Mouse (Mus musculus) heart, adult 2 months (tissue): ENCODE measurements around the gene Aacs. TPM values are rescaled to one million over a fixed set of nuclear protein-coding genes. Genes with fewer than 3 reads are reported as not detected.

ENCODE experiments used
- DNase-seq, 2 experiments: peaks; one replicate each; pipeline ENCODE4 v3.0.0; 2021
- H3K27ac ChIP-seq: fragments of 200-600 bp; 2 replicates; pipeline ENCODE4 v1.8.1; 2022
- H3K27me3 ChIP-seq: fragments of 200-500 bp; 2 replicates; pipeline ENCODE4 v1.6.1; 2012; ENCODE audit warnings: mild to moderate bottlenecking, low read length, inconsistent platforms, mixed read lengths; ENCODE audit not compliant: control insufficient read depth, insufficient read depth
- H3K36me3 ChIP-seq: fragments of 200-500 bp; 2 replicates; pipeline ENCODE4 v1.6.1; 2012; ENCODE audit warnings: low read length, inconsistent platforms; ENCODE audit not compliant: control insufficient read depth, insufficient read depth
- H3K4me1 ChIP-seq: fragments of 200-500 bp; 2 replicates; pipeline ENCODE4 v1.6.1; 2011; ENCODE audit warnings: low read length; ENCODE audit not compliant: control insufficient read depth, insufficient read depth
- H3K4me3 ChIP-seq: fragments of 200-600 bp; 2 replicates; pipeline ENCODE4 v1.8.1; 2022
- H3K79me2 ChIP-seq: fragments of 200-500 bp; replicated peaks from 2 replicates; pipeline ENCODE4 v1.6.1; 2012; ENCODE audit warnings: mild to moderate bottlenecking, inconsistent platforms, low read length, moderate library complexity, mixed read lengths; ENCODE audit not compliant: control insufficient read depth, insufficient read depth
- H3K9ac ChIP-seq: fragments of 200-500 bp; 2 replicates; pipeline ENCODE4 v1.6.1; 2012; ENCODE audit warnings: low read depth, mild to moderate bottlenecking, control low read depth, inconsistent platforms, low read length, mixed read lengths
- CTCF ChIP-seq: fragments of 200-600 bp; IDR thresholded peaks from 2 replicates; pipeline ENCODE4 v1.8.1; 2022; ENCODE audit warnings: antibody characterized with exemption, mild to moderate bottlenecking, moderate library complexity
- EP300 ChIP-seq: fragments of 200-500 bp; IDR thresholded peaks from 2 replicates; pipeline ENCODE4 v1.6.1; 2011; ENCODE audit warnings: low read depth, low read length, control low read depth; ENCODE audit not compliant: insufficient read depth
- POLR2A ChIP-seq: fragments of 200-500 bp; IDR thresholded peaks from 2 replicates; pipeline ENCODE4 v1.6.1; 2011; ENCODE audit warnings: mild to moderate bottlenecking, low read depth, low read length, control low read depth; ENCODE audit not compliant: insufficient read depth
- WGBS: fragments of 180-500 bp; shearing (Covaris S2); methylation state at CpG from one replicate; pipeline ENCODE4 v1.1.7; 2018; 5-methylcytosine and 5-hydroxymethylcytosine counted together
- intact Hi-C: fragments of 180-260 bp; cut with DNase I; formaldehyde crosslinking; loops from one replicate; pipeline ENCODE4 v1.15.1; 2025
- microRNA-seq, 2 experiments: library from miRNA; unstranded; fragments of <30 nt; microRNA quantifications; one replicate each; pipeline ENCODE4 v1.2.0; 2021
- polyA plus RNA-seq: library from polyadenylated mRNA; depleted of rRNA; stranded (reverse); fragments of >200 nt; gene quantifications from 2 replicates; pipeline ENCODE4 v1.2.3, GENCODE M21; 2012; rRNA removed
- total RNA-seq, 2 experiments: library from RNA; stranded (reverse); gene quantifications; 2 replicates each; pipeline ENCODE4 v1.2.3; 2021

Aacs gene
- total and polyA plus RNA-seq, 3 experiments, result 3.3 to 17.7 (median 3.9) TPM

GRCm38 (mm10) chr5:125565725-125566124 lies 90.1 kb downstream of the Aacs start:
- WGBS, result 75% methylated on average over 11 of the region's 11 CpGs
- no peaks in the 10 kb centered on the region for H3K4me1 ChIP-seq
- no peaks in the 10 kb centered on the region for H3K79me2 ChIP-seq
- H3K27ac ChIP-seq, result no peak overlapping the region
- no peaks in the 10 kb centered on the region for H3K36me3 ChIP-seq
- no peaks in the 10 kb centered on the region for H3K27me3 ChIP-seq
- TF ChIP-seq CTCF, result no peak
- no peak for TF ChIP-seq POLR2A
- no peak for TF ChIP-seq EP300
- DNase-seq, result no peak
- intact Hi-C loops, result no loop called here
- no peak overlapping the region for H3K4me3 ChIP-seq
- H3K9ac ChIP-seq, result no peak overlapping the region

Small RNA genes within 50 kb of the gene (microRNA-seq; reads per million reads assigned to microRNA genes)
- gene Gm27551, result 0 reads per million in 2 experiments

Other genes starting within 250 kb of the Aacs start
- 10 to 100 TPM; 23.6 to 27.8 TPM for gene Scarb1, start 134.7 kb upstream of the Aacs start, total RNA-seq
- gene Scarb1, start 134.7 kb upstream of the Aacs start, polyA plus RNA-seq, result 55.5 and 77.5 TPM in 2 replicates
- gene Gm10382, start 86.5 kb upstream of the Aacs start, total RNA-seq, result under 1 TPM in 1 of 2 experiments, not detected in 1; 0.21 TPM
- gene Gm10382, start 86.5 kb upstream of the Aacs start, polyA plus RNA-seq, result 0.12 and 0.23 TPM in 2 replicates
- gene Ubc, start 85.6 kb upstream of the Aacs start, total RNA-seq, result 1,000 to 10,000 TPM in 1 of 2 experiments, 100 to 1,000 TPM in 1; 894 to 1,473 TPM
- gene Ubc, start 85.6 kb upstream of the Aacs start, polyA plus RNA-seq, result 664 and 1,033 TPM in 2 replicates
- 10 to 100 TPM; 11.1 to 12.4 TPM for gene Dhx37, start 41.7 kb upstream of the Aacs start, total RNA-seq
- gene Dhx37, start 41.7 kb upstream of the Aacs start, polyA plus RNA-seq, result 14.8 and 15.7 TPM in 2 replicates
- gene Bri3bp, start 34.2 kb upstream of the Aacs start, total RNA-seq, result 10 to 100 TPM; 52.2 to 52.4 TPM
- gene Bri3bp, start 34.2 kb upstream of the Aacs start, polyA plus RNA-seq, result 31.4 and 31.5 TPM in 2 replicates
- gene Tmem132b, start 56.0 kb downstream of the Aacs start, total RNA-seq, result not detected
- not detected in 2 replicates for gene Tmem132b, start 56.0 kb downstream of the Aacs start, polyA plus RNA-seq